Mouse (Mus musculus) ES-E14 (cell line): Measurements from ENCODE around the gene Grid1.

Experiments used
- MAFK ChIP-seq: IDR thresholded peaks from 2 replicates; pipeline ENCODE4 v1.6.1; 2014; ENCODE audit warnings: mild to moderate bottlenecking, low read depth, low read length, inconsistent platforms; ENCODE audit not compliant: insufficient read depth
- ZC3H11A ChIP-seq: IDR thresholded peaks from 2 replicates; pipeline ENCODE4 v1.6.1; 2012; ENCODE audit warnings: low read depth, mild to moderate bottlenecking, inconsistent platforms, low read length, borderline replicate concordance

DNA sequence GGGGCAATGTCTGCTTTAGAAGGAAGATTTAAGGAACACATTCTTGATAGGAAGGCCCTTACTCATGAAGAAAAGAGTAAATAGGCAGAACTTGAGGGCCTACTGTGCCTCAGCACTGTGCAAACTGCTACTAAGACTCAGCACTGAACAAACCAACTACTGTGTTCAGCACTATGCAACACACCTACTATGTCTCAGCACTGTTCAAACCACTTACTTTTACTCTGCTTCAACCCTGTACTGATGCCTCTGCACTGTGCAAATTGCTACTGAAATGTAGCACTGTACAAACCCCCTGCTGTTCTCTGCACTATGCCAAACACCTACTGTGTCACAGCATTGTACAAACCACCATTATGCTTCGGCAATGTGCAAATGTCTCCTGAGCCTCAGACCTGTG lies 260.0 kb downstream of the Grid1 start:
- TF ChIP-seq ZC3H11A (no peak), MAFK (no peak)
